Mouse (Mus musculus): Measurements from ENCODE around the gene Uqcr11.
A peak's percentile ranks its signal among the peaks of the same experiment; 100 is the strongest.

- TF ChIP-seq POLR2A (IDR thresholded peaks at IDR 0.05; ENCODE audit: borderline replicate concordance, control insufficient read depth, low read depth, low read length) (peak; percentile 20; the same call in 1 of the 2 replicates), CTCF (IDR thresholded peaks at IDR 0.05; ENCODE audit: control insufficient read depth, insufficient read depth, low read length) (no peak)
Observed at GRCm38 (mm10) chr10:80412656-80413541, 6.3 kb upstream of the Uqcr11 start.
